Mouse (Mus musculus) olfactory bulb, adult 2 months (tissue): Measurements from ENCODE around the gene Rcn3.

ENCODE experiments used
- CTCF ChIP-seq: fragments of 200-500 bp; IDR thresholded peaks from 2 replicates; pipeline ENCODE4 v1.5.1; 2012; ENCODE audit warnings: low read depth, mild to moderate bottlenecking, low read length, moderate library complexity; ENCODE audit not compliant: insufficient read depth
- POLR2A ChIP-seq: fragments of 200-500 bp; IDR thresholded peaks from 2 replicates; pipeline ENCODE4 v1.6.1; 2012; ENCODE audit warnings: mild to moderate bottlenecking, low read depth, low read length, moderate library complexity; ENCODE audit not compliant: insufficient read depth

GRCm38 (mm10) chr7:45129776-45130512 is 37.9 kb upstream of the Rcn3 start:
- TF ChIP-seq POLR2A (no peak), CTCF (no peak)
